Mouse (Mus musculus) left cerebral cortex, adult 8-10 months (tissue): ENCODE results near the gene Mprip. TPM values are rescaled to one million over a fixed set of nuclear protein-coding genes. Genes with fewer than 3 reads are reported as not detected.
A peak's percentile ranks its signal among the peaks of the same experiment; 100 is the strongest.
"Not testable (repeated sequence)": the region's sequence is repeated elsewhere in the genome, so short reads cannot be mapped to it uniquely, and the experiment has no call there.

Experiments used
- DNase-seq, 2 experiments: peaks; one replicate each; pipeline ENCODE4 v3.0.0; 2022; ENCODE audit warnings: low spot score in 2 of 2
- total RNA-seq, 4 experiments: library from RNA; stranded (reverse); gene quantifications; 2 replicates each; pipeline ENCODE4 v1.2.4; 2022

Gene Mprip
- total RNA-seq, 4 experiments from 2014 or later = 269 to 287 (median 277) TPM

GRCm38 (mm10) chr11:59707931-59708611 is 47.0 kb downstream of the Mprip start:
- DNase-seq = peak; percentile 45 to 83

GRCm38 (mm10) chr11:59715424-59715840 is 54.3 kb downstream of the Mprip start:
- no peak for DNase-seq

- peak in 1 of 2 experiments; percentile 46 for DNase-seq
Measured at GRCm38 (mm10) chr11:59717801-59718291, 56.7 kb downstream of the Mprip start.

GRCm38 (mm10) chr11:59719185-59719584 is 58.1 kb downstream of the Mprip start:
- DNase-seq = no peak

GRCm38 (mm10) chr11:59721385-59721784 is 60.3 kb downstream of the Mprip start:
- DNase-seq = no peak

GRCm38 (mm10) chr11:59727204-59727603 is 66.1 kb downstream of the Mprip start:
- DNase-seq = no peak

- DNase-seq = no peak
Measured at GRCm38 (mm10) chr11:59731821-59732220, 70.7 kb downstream of the Mprip start.

GRCm38 (mm10) chr11:59732407-59733066 is 71.4 kb downstream of the Mprip start:
- peak; percentile 27 to 57 for DNase-seq

- DNase-seq = not testable (repeated sequence)
Measured at GRCm38 (mm10) chr11:59733600-59733999, 72.5 kb downstream of the Mprip start.

- no peak for DNase-seq
Measured at GRCm38 (mm10) chr11:59734335-59734734, 73.2 kb downstream of the Mprip start.

GRCm38 (mm10) chr11:59735938-59736337 is 74.8 kb downstream of the Mprip start:
- DNase-seq = not testable (repeated sequence)

GRCm38 (mm10) chr11:59737250-59737649 is 76.1 kb downstream of the Mprip start:
- DNase-seq = no peak

- no peak for DNase-seq
Measured at GRCm38 (mm10) chr11:59739996-59740395, 78.9 kb downstream of the Mprip start.

- no peak for DNase-seq
Measured at GRCm38 (mm10) chr11:59741915-59742314, 80.8 kb downstream of the Mprip start.

GRCm38 (mm10) chr11:59743307-59743706 is 82.2 kb downstream of the Mprip start:
- no peak for DNase-seq

GRCm38 (mm10) chr11:59743712-59744111 is 82.6 kb downstream of the Mprip start:
- DNase-seq = no peak

- DNase-seq = no peak
Measured at GRCm38 (mm10) chr11:59744374-59744773, 83.3 kb downstream of the Mprip start.

GRCm38 (mm10) chr11:59745851-59746250 is 84.7 kb downstream of the Mprip start:
- DNase-seq = no peak

- DNase-seq = no peak
Measured at GRCm38 (mm10) chr11:59746614-59747013, 85.5 kb downstream of the Mprip start.

- DNase-seq = no peak
Measured at GRCm38 (mm10) chr11:59749050-59749449, 87.9 kb downstream of the Mprip start.

GRCm38 (mm10) chr11:59754504-59754903 is 93.4 kb downstream of the Mprip start:
- DNase-seq = no peak

- no peak for DNase-seq
Measured at GRCm38 (mm10) chr11:59756351-59756750, 95.2 kb downstream of the Mprip start.
